10 mouse cellular contexts compared by ENCODE assay signal in genomic region chr7:132775333-132775732, GRCm38 (mm10). TPM values are rescaled to one million over a fixed set of nuclear protein-coding genes. Genes with fewer than 3 reads are reported as not detected.
A peak's percentile ranks its signal among the peaks of the same experiment; 100 is the strongest.
DNase-seq lines count a peak whose midpoint lies in the region; ATAC-seq lines count a peak whose summit lies in the region.
"Had no signal": no experiment of that assay in that cellular context is flagged by ENCODE, and none has a peak within 500 bp of the region (broad histone marks: within the 10 kb centered on the region; RNA-seq: fewer than 3 reads in every experiment).

No protein-coding gene starts in this region.

- no peak overlapping the region; the same call in 1 of the 2 replicates for H3K27ac ChIP-seq in heart, embryonic 13.5 days (replicated peaks)
- H3K27ac ChIP-seq in liver, embryonic 11.5 days (ENCODE audit: low read depth, low read length), result 0 out of 2 replicates have a peak overlapping the region, but pooled peaks have one; percentile 32
- H3K27ac ChIP-seq in hindbrain, embryonic 14.5 days, result no peak overlapping the region
- H3K27ac ChIP-seq in hindbrain, embryonic 12.5 days, result no peak overlapping the region

- WGBS in heart, embryonic 13.5 days, result 69% methylated on average over 5 of the region's 5 CpGs
- 88% methylated on average over 5 of the region's 5 CpGs for WGBS in liver, embryonic 11.5 days
- WGBS in hindbrain, embryonic 14.5 days, result 92% methylated on average over 5 of the region's 5 CpGs
- WGBS in hindbrain, embryonic 12.5 days, result 86% methylated on average over 5 of the region's 5 CpGs

- H3K4me3 ChIP-seq in heart, embryonic 13.5 days, result no peak overlapping the region; the same call in 1 of the 2 replicates
- H3K4me3 ChIP-seq in liver, embryonic 11.5 days (ENCODE audit: low read depth, low read length), result peak overlapping the region; percentile 30; the same call in 1 of the 2 replicates
- H3K4me3 ChIP-seq in hindbrain, embryonic 14.5 days (replicated peaks; ENCODE audit: low read length), result no peak overlapping the region
- H3K4me3 ChIP-seq in hindbrain, embryonic 12.5 days, result no peak overlapping the region

- peak overlapping the region; percentile 44; the same call in 1 of the 2 replicates for H3K9ac ChIP-seq in heart, embryonic 13.5 days
- peak overlapping the region; percentile 58; the same call in 1 of the 2 replicates for H3K9ac ChIP-seq in liver, embryonic 11.5 days (ENCODE audit: low read depth, low read length)
- H3K9ac ChIP-seq in hindbrain, embryonic 14.5 days, result no peak overlapping the region
- no peak overlapping the region for H3K9ac ChIP-seq in hindbrain, embryonic 12.5 days

- no peaks in the 10 kb centered on the region for H3K9me3 ChIP-seq in heart, embryonic 13.5 days
- no peaks in the 10 kb centered on the region for H3K9me3 ChIP-seq in liver, embryonic 11.5 days (ENCODE audit: control insufficient read depth, low read length)
- H3K9me3 ChIP-seq in hindbrain, embryonic 14.5 days (ENCODE audit: control insufficient read depth, low read length), result no peaks in the 10 kb centered on the region
- H3K9me3 ChIP-seq in hindbrain, embryonic 12.5 days (replicated peaks), result no peaks in the 10 kb centered on the region

- no peaks in the 10 kb centered on the region for H3K27me3 ChIP-seq in heart, embryonic 13.5 days (replicated peaks)
- H3K27me3 ChIP-seq in liver, embryonic 11.5 days (replicated peaks; ENCODE audit: control insufficient read depth, insufficient read depth, low read length), result no peaks in the 10 kb centered on the region
- no peaks in the 10 kb centered on the region for H3K27me3 ChIP-seq in hindbrain, embryonic 14.5 days (ENCODE audit: control insufficient read depth, insufficient read depth, low read length)
- no peaks in the 10 kb centered on the region for H3K27me3 ChIP-seq in hindbrain, embryonic 12.5 days

- H3K4me1 ChIP-seq in heart, embryonic 13.5 days, result peaks cover 55% of the 10 kb centered on the region
- peaks cover 52% of the 10 kb centered on the region for H3K4me1 ChIP-seq in liver, embryonic 11.5 days (replicated peaks; ENCODE audit: control insufficient read depth, insufficient read depth, low read length)
- peaks cover 5% of the 10 kb centered on the region for H3K4me1 ChIP-seq in hindbrain, embryonic 14.5 days (replicated peaks; ENCODE audit: control insufficient read depth, insufficient read depth, low read length)
- H3K4me1 ChIP-seq in hindbrain, embryonic 12.5 days, result peaks cover 9% of the 10 kb centered on the region

- peak overlapping the region; percentile 5; the same call in 1 of the 2 replicates for H3K4me2 ChIP-seq in heart, embryonic 13.5 days
- peak overlapping the region; percentile 51 for H3K4me2 ChIP-seq in liver, embryonic 11.5 days
- no peak overlapping the region for H3K4me2 ChIP-seq in hindbrain, embryonic 14.5 days (replicated peaks)
- H3K4me2 ChIP-seq in hindbrain, embryonic 12.5 days (replicated peaks), result no peak overlapping the region

- no peak for ATAC-seq in heart, embryonic 13.5 days (ENCODE audit: extremely low read depth, insufficient number of reproducible peaks, low FRiP score, low TSS enrichment)
- no peak for ATAC-seq in liver, embryonic 11.5 days (replicated peaks; ENCODE audit: low FRiP score)
- ATAC-seq in hindbrain, embryonic 14.5 days (ENCODE audit: low FRiP score), result no peak
- no peak for ATAC-seq in hindbrain, embryonic 12.5 days (ENCODE audit: low FRiP score)
- no peak for ATAC-seq in megakaryocyte progenitor cell, adult 5-6 weeks (replicated peaks; ENCODE audit: poor library complexity)
- no peak for ATAC-seq in granulocyte monocyte progenitor cell, adult 5-6 weeks (replicated peaks; ENCODE audit: poor library complexity, severe bottlenecking)
- ATAC-seq: inflammation-experienced regulatory T-cells, adult 6 months had no signal

- peaks cover 48% of the 10 kb centered on the region for H3K36me3 ChIP-seq in heart, embryonic 13.5 days
- H3K36me3 ChIP-seq in liver, embryonic 11.5 days (ENCODE audit: control insufficient read depth, insufficient read depth, low read length), result peaks cover 2% of the 10 kb centered on the region; the same call in 1 of the 2 replicates
- peaks cover 26% of the 10 kb centered on the region; the same call in 1 of the 2 replicates for H3K36me3 ChIP-seq in hindbrain, embryonic 14.5 days (replicated peaks; ENCODE audit: control insufficient read depth, insufficient read depth)
- H3K36me3 ChIP-seq in hindbrain, embryonic 12.5 days, result peaks cover 42% of the 10 kb centered on the region

- DNase-seq in urinary bladder, postnatal 14 days (ENCODE audit: low spot score), result peak; percentile 44
- DNase-seq in urinary bladder, postnatal 25 days (ENCODE audit: low spot score), result no peak
- DNase-seq in liver, embryonic 11.5 days (ENCODE audit: low spot score), result no peak
- no peak for DNase-seq in hindbrain, embryonic 14.5 days (ENCODE audit: low spot score)
- DNase-seq: thymus, postnatal 4 days had no signal

RNA-seq across cellular contexts. Expression of gene Fam53b, which starts 38.4 kb away (rescaled TPM):
- 12.5 and 15.7 TPM in 2 replicates for polyA plus RNA-seq in heart, embryonic 13.5 days (2015; fragmentation: Nextera tagmentation; extraction: Ambion mirVana)
- 20.1 and 20.4 TPM in 2 replicates for polyA plus RNA-seq in liver, embryonic 11.5 days (2014; fragmentation: Nextera tagmentation; extraction: Ambion mirVana)
- polyA plus RNA-seq in hindbrain, embryonic 14.5 days (2014; fragmentation: Nextera tagmentation; extraction: Ambion mirVana), result 13.3 and 16.6 TPM in 2 replicates
- polyA plus RNA-seq in hindbrain, embryonic 12.5 days (2016; fragmentation: Nextera tagmentation; extraction: Ambion mirVana), result 22.7 and 25.3 TPM in 2 replicates
- total RNA-seq in megakaryocyte progenitor cell, adult 5-6 weeks (2015), result 16.0 and 21.5 TPM in 2 replicates
- 12.2 and 15.9 TPM in 2 replicates for total RNA-seq in megakaryocyte progenitor cell, adult 5-6 weeks (2017)
- 20.1 and 27.7 TPM in 2 replicates for total RNA-seq in granulocyte monocyte progenitor cell, adult 5-6 weeks (2014; fragmentation: Nextera tagmentation)
- total RNA-seq in granulocyte monocyte progenitor cell, adult 5-6 weeks (2017), result 11.1 and 12.5 TPM in 2 replicates

Comparison
In these comparisons a context has a peak if more than half of its experiments do, and no peak if none do; other contexts are left out.
1. H3K4me2 ChIP-seq: peak in heart, embryonic 13.5 days (single experiment) and liver, embryonic 11.5 days (single experiment); none in hindbrain, embryonic 14.5 days (single experiment) and hindbrain, embryonic 12.5 days (single experiment).
2. H3K9ac ChIP-seq: peak in heart, embryonic 13.5 days (single experiment) and liver, embryonic 11.5 days (single experiment); none in hindbrain, embryonic 14.5 days (single experiment) and hindbrain, embryonic 12.5 days (single experiment).